Mouse (Mus musculus): ENCODE measurements around the gene Sirpa.

Gene Sirpa

GRCm38 (mm10) chr2:129592459-129593140 lies at the start of gene Sirpa:
Gene Sirpa (plus strand): TSS chr2:129592835.
- in situ Hi-C loops (cut with MboI, MseI) = no loop called here

GRCm38 (mm10) chr2:129544448-129544847 lies 48.2 kb upstream of the Sirpa start:
- in situ Hi-C loops (cut with MboI, MseI) = no loop called here

GRCm38 (mm10) chr2:129544919-129545318 lies 47.7 kb upstream of the Sirpa start:
- in situ Hi-C loops (cut with MboI, MseI) = no loop called here

GRCm38 (mm10) chr2:129545596-129545995 lies 47.0 kb upstream of the Sirpa start:
- in situ Hi-C loops (cut with MboI, MseI) = no loop called here

GRCm38 (mm10) chr2:129546772-129547171 lies 45.9 kb upstream of the Sirpa start:
- in situ Hi-C loops (cut with MboI, MseI) = no loop called here

GRCm38 (mm10) chr2:129549537-129550135 lies 43.0 kb upstream of the Sirpa start:
- in situ Hi-C loops (cut with MboI, MseI) = loop anchor here (25.0 kb wide), 1 partner anchor 1837 kb away; no protein-coding TSS in a partner anchor

GRCm38 (mm10) chr2:129550781-129551180 lies 41.9 kb upstream of the Sirpa start:
- in situ Hi-C loops (cut with MboI, MseI) = loop anchor here (25.0 kb wide), 1 partner anchor 1838 kb away; no protein-coding TSS in a partner anchor

- in situ Hi-C loops (cut with MboI, MseI) = loop anchor here (25.0 kb wide), 1 partner anchor 1844 kb away; no protein-coding TSS in a partner anchor
Observed at GRCm38 (mm10) chr2:129556081-129556480, 36.6 kb upstream of the Sirpa start.

GRCm38 (mm10) chr2:129558008-129558874 lies 34.4 kb upstream of the Sirpa start:
- in situ Hi-C loops (cut with MboI, MseI) = loop anchor here (25.0 kb wide), 1 partner anchor 1846 kb away; no protein-coding TSS in a partner anchor

GRCm38 (mm10) chr2:129558875-129559219 lies 33.8 kb upstream of the Sirpa start:
- in situ Hi-C loops (cut with MboI, MseI) = loop anchor here (25.0 kb wide), 1 partner anchor 1847 kb away; no protein-coding TSS in a partner anchor

- in situ Hi-C loops (cut with MboI, MseI) = loop anchor here (25.0 kb wide), 1 partner anchor 1849 kb away; no protein-coding TSS in a partner anchor
Observed at GRCm38 (mm10) chr2:129561796-129562195, 30.8 kb upstream of the Sirpa start.

- in situ Hi-C loops (cut with MboI, MseI) = loop anchor here (25.0 kb wide), 1 partner anchor 1852 kb away; no protein-coding TSS in a partner anchor
Observed at GRCm38 (mm10) chr2:129563944-129564709, 28.5 kb upstream of the Sirpa start.

- in situ Hi-C loops (cut with MboI, MseI) = loop anchor here (25.0 kb wide), 1 partner anchor 1857 kb away; no protein-coding TSS in a partner anchor
Observed at GRCm38 (mm10) chr2:129569120-129569519, 23.5 kb upstream of the Sirpa start.

- in situ Hi-C loops (cut with MboI, MseI) = loop anchor here (25.0 kb wide), 1 partner anchor 1857 kb away; no protein-coding TSS in a partner anchor
Observed at GRCm38 (mm10) chr2:129569556-129569955, 23.1 kb upstream of the Sirpa start.

GRCm38 (mm10) chr2:129573701-129574273 lies 18.8 kb upstream of the Sirpa start:
- in situ Hi-C loops (cut with MboI, MseI) = loop anchor here (25.0 kb wide), 1 partner anchor 1861 kb away; no protein-coding TSS in a partner anchor

- in situ Hi-C loops (cut with MboI, MseI) = loop anchor here (25.0 kb wide), 1 partner anchor 1862 kb away; no protein-coding TSS in a partner anchor
Observed at GRCm38 (mm10) chr2:129574395-129575046, 18.1 kb upstream of the Sirpa start.

GRCm38 (mm10) chr2:129575113-129575512 lies 17.5 kb upstream of the Sirpa start:
- in situ Hi-C loops (cut with MboI, MseI) = no loop called here

GRCm38 (mm10) chr2:129576611-129577447 lies 15.8 kb upstream of the Sirpa start:
- in situ Hi-C loops (cut with MboI, MseI) = no loop called here

- in situ Hi-C loops (cut with MboI, MseI) = no loop called here
Observed at GRCm38 (mm10) chr2:129580656-129581055, 12.0 kb upstream of the Sirpa start.

All from T-helper 2 cell (primary cell).